Mouse (Mus musculus): ENCODE measurements at regions not wholly inside any gene's neighbourhood (a gene's known extent, or its start where the extent isn't known, plus 50 kb on each side); places are given as distances from the start of the nearest gene placed in this dataset.

DNA sequence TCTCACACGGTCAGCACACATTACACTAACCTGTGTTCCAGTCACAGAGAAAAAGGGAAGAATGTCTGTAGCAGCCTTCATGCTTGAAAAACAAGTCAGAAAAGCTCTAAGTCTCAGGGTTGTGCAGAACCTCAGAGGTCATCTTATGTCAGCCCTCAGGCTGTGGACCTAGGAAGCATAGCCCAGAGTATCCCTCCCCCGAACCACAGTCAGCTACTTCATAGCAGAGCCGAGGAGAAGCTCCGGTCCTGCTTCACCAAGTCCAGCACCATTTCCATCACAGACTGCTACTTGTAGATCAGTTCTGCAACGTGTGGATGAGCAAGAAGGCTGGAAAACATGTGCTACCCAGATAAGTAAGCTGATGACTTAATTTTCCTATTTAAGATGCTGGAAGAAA is 122.1 kb upstream of the Mylip start:
- TF ChIP-seq POLR2A (IDR thresholded peaks at IDR 0.05; ENCODE audit: borderline replicate concordance, control insufficient read depth, low read depth, low read length) (no peak), CTCF (IDR thresholded peaks at IDR 0.05; ENCODE audit: control insufficient read depth, insufficient read depth, low read length) (no peak)
